Mouse (Mus musculus) heart, postnatal 10 days (tissue): ENCODE data around the gene Olfr1245. TPM values are rescaled to one million over a fixed set of nuclear protein-coding genes. Genes with fewer than 3 reads are reported as not detected.
"Not testable (repeated sequence)": the region's sequence is repeated elsewhere in the genome, so short reads cannot be mapped to it uniquely, and the experiment has no call there.

ENCODE experiments used
- DNase-seq, 2 experiments: peaks; one replicate each; pipeline ENCODE4 v3.0.0; 2021
- intact Hi-C: fragments of 180-260 bp; cut with DNase I; formaldehyde crosslinking; loops from one replicate; pipeline ENCODE4 v1.15.1; 2025
- total RNA-seq, 2 experiments: library from RNA; stranded (reverse); gene quantifications; 2 replicates each; pipeline ENCODE4 v1.2.3; 2021

The Olfr1245 gene
- not detected for total RNA-seq

DNA sequence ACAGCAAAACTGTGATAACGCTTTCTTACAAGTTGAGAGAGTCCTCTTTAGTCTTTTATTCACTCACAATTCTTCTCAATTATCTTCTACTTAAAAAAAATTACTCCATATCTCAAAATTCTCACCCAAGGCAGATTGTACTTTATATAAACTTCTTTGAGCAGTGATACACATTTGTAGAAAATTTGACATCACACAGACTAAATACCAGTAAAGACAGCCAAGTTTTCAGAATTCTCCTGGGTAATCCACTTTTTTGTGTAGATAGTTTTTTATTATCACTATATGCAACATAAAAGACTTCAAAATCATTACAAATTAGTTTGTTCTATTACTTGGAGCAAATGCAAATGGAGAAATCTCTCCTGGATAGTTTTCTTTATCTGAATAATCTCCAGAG lies at the start of gene Olfr1245:
Gene Olfr1245 (minus strand): TSS at position 101 of the 400 bp plus-strand sequence.
- intact Hi-C loops: no loop called here
- no peak for DNase-seq

DNA sequence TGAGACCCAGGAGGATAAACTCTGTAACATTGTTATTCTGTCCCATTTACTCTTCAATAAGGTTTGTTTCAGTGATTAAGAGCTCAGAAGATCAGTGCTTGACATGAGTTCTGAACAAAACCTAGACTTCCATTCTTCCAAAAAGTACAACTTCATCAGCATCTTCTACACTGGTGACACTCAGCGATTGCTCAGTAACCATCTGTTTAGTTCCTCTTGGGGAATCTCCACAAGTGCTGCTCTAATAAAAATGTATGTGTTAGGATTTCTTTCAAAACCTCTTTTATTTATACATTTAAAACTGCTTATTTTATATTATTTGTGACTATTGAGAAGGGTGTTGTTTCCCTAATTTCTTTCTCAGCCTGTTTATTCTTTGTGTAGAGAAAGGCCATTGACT lies 39.9 kb upstream of the Olfr1245 start, which contains the start of gene Olfr1248:
Gene Olfr1248 (minus strand): TSS at position 101 of the 400 bp plus-strand sequence.
- DNase-seq, intact Hi-C loops: not testable (repeated sequence)

DNA sequence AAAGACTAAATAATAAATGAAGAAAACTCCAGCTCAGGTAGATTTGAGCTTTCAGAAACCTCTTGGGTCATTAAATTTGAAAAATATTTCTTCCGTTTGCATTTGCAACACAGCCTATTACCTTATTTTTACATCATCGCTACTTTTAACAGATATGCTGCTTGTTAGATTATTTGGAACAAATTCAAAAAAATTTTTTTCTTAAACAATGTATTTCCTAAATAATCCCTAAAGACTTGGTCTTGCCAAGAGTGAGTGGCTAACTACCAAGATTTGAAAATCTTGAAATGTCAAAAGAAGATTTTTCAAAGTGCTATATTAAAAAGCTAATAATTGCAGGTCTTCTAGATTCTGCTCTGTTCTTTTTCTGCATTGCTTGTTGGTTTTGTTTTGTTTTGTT lies 35.8 kb upstream of the Olfr1245 start, which contains the start of gene Olfr1247:
Gene Olfr1247 (minus strand): TSS at position 101 of the 400 bp plus-strand sequence.
- no peak for DNase-seq

DNA sequence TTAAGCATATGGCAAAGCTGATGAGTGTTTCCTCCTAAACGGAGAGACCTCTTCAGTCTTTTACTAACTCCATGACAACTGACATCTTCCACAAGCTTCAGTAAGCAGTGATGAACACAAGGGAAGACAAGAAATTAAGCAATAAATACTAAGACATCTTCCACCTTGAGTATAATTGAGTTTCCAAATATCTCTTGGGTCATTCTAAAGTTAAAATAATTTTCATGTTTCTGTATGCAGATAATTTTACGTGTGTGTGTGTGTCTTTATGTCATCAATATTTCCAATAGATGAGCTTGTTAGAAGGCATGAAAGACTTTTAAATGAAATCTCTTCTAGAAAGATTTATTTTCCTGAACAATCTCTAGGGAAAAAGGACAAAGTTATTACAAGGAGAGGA lies 14.8 kb upstream of the Olfr1245 start, which contains the start of gene Olfr1246:
Gene Olfr1246 (minus strand): TSS at position 101 of the 400 bp plus-strand sequence.
- intact Hi-C loops: no loop called here
- no peak for DNase-seq

More for the DNA sequence above, 35.8 kb upstream of the Olfr1245 start, which contains the start of gene Olfr1247:
- intact Hi-C loops: no loop called here

DNA sequence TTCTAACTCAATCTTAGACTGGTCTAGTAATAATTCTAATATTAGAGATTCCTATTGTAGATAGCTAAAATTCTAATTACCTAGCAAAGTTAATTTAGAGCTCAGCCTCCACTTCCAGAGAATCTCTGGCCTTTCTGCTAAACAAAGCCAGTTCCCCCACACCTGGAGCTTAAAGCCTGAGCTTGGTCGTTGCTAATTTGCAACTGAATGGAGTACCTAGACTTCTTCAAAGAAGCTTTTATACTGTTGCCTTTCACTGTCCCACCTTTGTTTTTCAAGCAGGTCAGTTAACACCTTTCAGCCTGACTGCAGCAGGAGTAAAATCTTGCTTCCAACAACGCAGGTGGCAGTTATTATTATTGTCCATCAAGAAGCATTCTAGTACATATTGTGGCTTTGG lies 15.5 kb downstream of the Olfr1245 start:
- intact Hi-C loops, DNase-seq: not testable (repeated sequence)

DNA sequence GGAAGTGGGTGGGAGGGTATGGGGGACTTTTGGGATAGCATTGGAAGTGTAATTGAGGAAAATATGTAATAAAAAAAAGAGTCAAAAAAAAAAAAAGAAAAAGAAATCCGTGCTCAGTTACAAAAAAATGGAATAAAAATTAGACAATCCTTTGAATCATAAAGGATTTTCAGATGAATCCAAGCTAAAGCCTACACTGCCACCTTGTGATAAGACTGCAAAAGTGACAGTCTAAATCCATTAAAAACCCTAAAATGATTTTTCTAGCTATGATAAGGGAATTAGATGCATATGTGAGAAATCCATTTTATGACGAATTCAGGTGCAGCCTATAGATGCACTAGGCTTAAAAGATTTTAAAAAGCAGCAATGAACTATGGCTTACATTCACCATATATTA lies 33.7 kb downstream of the Olfr1245 start:
- no peak for DNase-seq
- intact Hi-C loops: loop anchor here (5.0 kb wide), 1 partner anchor 1187 kb away; no protein-coding TSS in a partner anchor

DNA sequence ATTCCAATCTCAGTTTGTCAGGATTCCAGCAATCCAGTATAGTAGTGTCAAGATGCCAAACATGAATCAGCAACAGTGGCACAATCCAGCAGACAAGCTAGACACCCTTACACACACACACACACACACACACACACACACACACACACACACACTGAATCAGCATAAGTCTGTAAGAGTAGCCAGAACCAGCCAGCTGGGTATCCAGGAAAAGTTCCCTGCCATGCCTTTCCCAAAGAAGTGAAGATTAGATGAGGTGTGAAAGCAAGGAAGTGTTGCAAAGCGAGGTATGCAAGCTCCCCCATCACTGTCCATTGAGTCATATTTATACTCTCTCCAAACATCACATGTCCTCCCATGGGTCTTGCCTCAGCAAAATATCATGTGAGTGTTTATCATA lies 38.3 kb downstream of the Olfr1245 start:
- DNase-seq: no peak
- intact Hi-C loops: loop anchor here (5.0 kb wide), 1 partner anchor 1183 kb away; no protein-coding TSS in a partner anchor

DNA sequence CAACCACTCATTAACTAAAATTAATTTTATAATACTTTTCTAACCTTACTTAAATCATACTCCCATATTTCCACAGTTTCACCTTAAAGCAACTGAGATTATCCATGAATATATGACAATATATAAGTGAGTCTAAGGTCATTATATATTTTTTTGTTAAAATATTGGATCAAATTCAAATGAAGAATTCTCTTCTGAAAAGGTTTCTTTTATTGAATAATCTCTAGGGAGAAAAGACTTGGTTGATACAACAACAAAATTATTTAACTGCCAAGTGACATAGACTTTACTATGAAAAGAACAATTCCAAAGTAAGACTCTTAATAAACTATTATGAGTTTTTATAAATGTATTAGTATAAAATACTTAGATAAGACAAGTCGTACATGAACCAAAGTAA lies 46.9 kb downstream of the Olfr1245 start, which contains the start of gene Olfr1243:
Gene Olfr1243 (minus strand): TSS at position 101 of the 400 bp plus-strand sequence.
- intact Hi-C loops: no loop called here
- DNase-seq: no peak

Other genes starting within 250 kb of the Olfr1245 start
- gene Olfr1232, start 248.8 kb downstream of the Olfr1245 start, total RNA-seq: not detected
- not detected for gene Olfr1233, start 236.0 kb downstream of the Olfr1245 start, total RNA-seq
- gene Olfr1234, start 213.6 kb downstream of the Olfr1245 start, total RNA-seq: not detected
- gene Olfr1238, start 168.8 kb downstream of the Olfr1245 start, total RNA-seq: not detected
- gene Olfr1239, start 158.0 kb downstream of the Olfr1245 start, total RNA-seq: not detected
- not detected for gene Olfr1240, start 135.4 kb downstream of the Olfr1245 start, total RNA-seq
- gene Olfr1241, start 91.3 kb downstream of the Olfr1245 start, total RNA-seq: not detected
- not detected for gene Olfr1242, start 80.1 kb downstream of the Olfr1245 start, total RNA-seq
- gene Olfr1243, start 47.0 kb downstream of the Olfr1245 start, total RNA-seq: not detected
- gene Olfr1246, start 14.7 kb upstream of the Olfr1245 start, total RNA-seq: not detected
- under 1 TPM in 1 of 2 experiments, not detected in 1; 0.05 TPM for gene Olfr1247, start 35.7 kb upstream of the Olfr1245 start, total RNA-seq
- gene Olfr1248, start 39.8 kb upstream of the Olfr1245 start, total RNA-seq: not detected
- not detected for gene Olfr1249, start 56.5 kb upstream of the Olfr1245 start, total RNA-seq
- not detected for gene Olfr1250, start 83.0 kb upstream of the Olfr1245 start, total RNA-seq
- gene Olfr1251, start 93.5 kb upstream of the Olfr1245 start, total RNA-seq: not detected
- not detected for gene Olfr1252, start 146.6 kb upstream of the Olfr1245 start, total RNA-seq
- not detected for gene Olfr1253, start 178.6 kb upstream of the Olfr1245 start, total RNA-seq
- gene Olfr1254, start 215.2 kb upstream of the Olfr1245 start, total RNA-seq: not detected
- not detected for gene Olfr1255, start 233.6 kb upstream of the Olfr1245 start, total RNA-seq